In genomic region chrX:20663444-20663790, GRCm38 (mm10) we compare ENCODE assay signal across 1 mouse cellular context.
TF ChIP-seq lines count a peak whose summit lies in the region.

No protein-coding gene starts in this region.

TF ChIP-seq in CH12.LX, 34 proteins besides CTCF, POLR2A, EP300 and RAD21 (continued from another document):
- TF ChIP-seq JUND (conservative IDR thresholded peaks at IDR 0.05; ENCODE audit: low read depth, low read length) (no peak), BHLHE40 (IDR thresholded peaks at IDR 0.05; ENCODE audit: low read depth, low read length) (no peak), MAX (IDR thresholded peaks at IDR 0.05; ENCODE audit: low read length) (no peak), POLR2AphosphoS2 (IDR thresholded peaks at IDR 0.05; ENCODE audit: low read depth, low read length) (0 out of 2 replicates have a peak, but pooled peaks have one; percentile 25), ETS1 (conservative IDR thresholded peaks at IDR 0.05; ENCODE audit: low read depth, low read length) (no peak), SMC3 (IDR thresholded peaks at IDR 0.05; ENCODE audit: low read depth, low read length) (no peak), GABPA (IDR thresholded peaks at IDR 0.05; ENCODE audit: insufficient replicate concordance, low read depth, low read length) (no peak)
